Mouse (Mus musculus): ENCODE measurements around the gene Myo15. TPM values are rescaled to one million over a fixed set of nuclear protein-coding genes. Genes with fewer than 3 reads are reported as not detected.

The Myo15 gene
- polyA plus RNA-seq, 1 experiment from 2014 or later: 0.12 TPM

DNA sequence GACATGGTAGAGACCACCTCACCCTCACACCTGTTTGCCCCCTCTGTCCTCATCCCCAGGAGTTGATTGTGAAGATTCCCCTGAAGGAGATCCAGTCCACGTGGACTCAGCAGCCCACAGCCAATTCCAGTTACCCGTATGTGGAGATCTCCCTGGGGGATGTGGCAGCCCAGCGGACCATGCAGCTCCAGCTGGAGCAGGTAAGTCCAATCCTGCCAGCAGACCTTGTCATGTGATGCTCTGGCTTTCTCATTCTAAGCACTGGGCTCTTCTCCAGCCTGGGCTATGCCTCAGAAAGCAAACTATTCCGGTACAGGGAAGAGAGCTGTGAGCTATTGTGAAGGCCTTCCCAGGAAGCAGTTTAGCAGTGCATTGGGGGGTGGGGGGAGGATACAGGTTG is 57.3 kb downstream of the Myo15 start:
- Histone ChIP-seq H3K4me1 (ENCODE audit: insufficient read depth, low read depth, low read length) (no peaks in the 10 kb centered on the region), H3K36me3 (ENCODE audit: insufficient read depth, low read length) (no peaks in the 10 kb centered on the region), H3K4me2 (replicated peaks; ENCODE audit: low read depth, low read length) (no peak overlapping the region), H3K9ac (replicated peaks; ENCODE audit: low read depth) (no peak overlapping the region), H3K4me3 (ENCODE audit: low read depth, low read length) (no peak overlapping the region), H3K9me3 (ENCODE audit: low read length) (no peaks in the 10 kb centered on the region), H3K27me3 (replicated peaks; ENCODE audit: insufficient read depth, low read length) (no peaks in the 10 kb centered on the region), H3K27ac (ENCODE audit: low read length) (no peak overlapping the region)
- DNase-seq (ENCODE audit: low spot score) (no peak), ATAC-seq (no peak)
- 70% methylated on average over 4 of the region's 4 CpGs for WGBS
- TF ChIP-seq EP300 (IDR thresholded peaks at IDR 0.05) (no peak), CTCF (IDR thresholded peaks at IDR 0.05) (no peak)

DNA sequence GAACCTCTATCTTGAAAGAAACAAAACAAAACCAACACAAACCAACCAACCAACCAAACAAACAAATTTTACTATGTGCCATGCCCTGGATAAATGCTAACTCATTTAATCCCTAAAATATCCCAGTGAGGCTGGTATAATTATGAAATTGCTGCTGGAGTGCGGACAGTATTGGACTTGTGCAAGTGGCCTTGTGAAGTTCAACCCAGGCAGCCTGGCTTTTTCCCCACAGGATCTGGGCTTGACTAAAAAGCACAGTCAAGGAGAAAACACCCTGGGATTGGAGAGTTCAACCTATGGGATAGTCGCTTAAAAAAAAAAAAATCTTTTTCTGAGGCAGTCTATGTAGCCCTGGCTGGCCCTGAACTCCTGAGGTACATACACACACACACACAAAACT is 66.5 kb downstream of the Myo15 start:
- H3K36me3 ChIP-seq (ENCODE audit: insufficient read depth, low read length): no peaks in the 10 kb centered on the region
- no peak overlapping the region for H3K4me3 ChIP-seq (ENCODE audit: low read depth, low read length)
- peaks cover 14% of the 10 kb centered on the region; the same call in 1 of the 2 replicates for H3K4me1 ChIP-seq (ENCODE audit: insufficient read depth, low read depth, low read length)
- no peak overlapping the region for H3K4me2 ChIP-seq (replicated peaks; ENCODE audit: low read depth, low read length)
- H3K9me3 ChIP-seq (ENCODE audit: low read length): no peaks in the 10 kb centered on the region
- DNase-seq (ENCODE audit: low spot score) (no peak), ATAC-seq (no peak)
- no peak for TF ChIP-seq EP300 (IDR thresholded peaks at IDR 0.05)
- TF ChIP-seq CTCF (IDR thresholded peaks at IDR 0.05): no peak
- 79% methylated on average over 2 of the region's 2 CpGs for WGBS
- no peak overlapping the region for H3K27ac ChIP-seq (ENCODE audit: low read length)
- 0 out of 2 replicates have a peak overlapping the region, but pooled peaks have one; percentile 96 for H3K9ac ChIP-seq (replicated peaks; ENCODE audit: low read depth)
- H3K27me3 ChIP-seq (replicated peaks; ENCODE audit: insufficient read depth, low read length): no peaks in the 10 kb centered on the region

DNA sequence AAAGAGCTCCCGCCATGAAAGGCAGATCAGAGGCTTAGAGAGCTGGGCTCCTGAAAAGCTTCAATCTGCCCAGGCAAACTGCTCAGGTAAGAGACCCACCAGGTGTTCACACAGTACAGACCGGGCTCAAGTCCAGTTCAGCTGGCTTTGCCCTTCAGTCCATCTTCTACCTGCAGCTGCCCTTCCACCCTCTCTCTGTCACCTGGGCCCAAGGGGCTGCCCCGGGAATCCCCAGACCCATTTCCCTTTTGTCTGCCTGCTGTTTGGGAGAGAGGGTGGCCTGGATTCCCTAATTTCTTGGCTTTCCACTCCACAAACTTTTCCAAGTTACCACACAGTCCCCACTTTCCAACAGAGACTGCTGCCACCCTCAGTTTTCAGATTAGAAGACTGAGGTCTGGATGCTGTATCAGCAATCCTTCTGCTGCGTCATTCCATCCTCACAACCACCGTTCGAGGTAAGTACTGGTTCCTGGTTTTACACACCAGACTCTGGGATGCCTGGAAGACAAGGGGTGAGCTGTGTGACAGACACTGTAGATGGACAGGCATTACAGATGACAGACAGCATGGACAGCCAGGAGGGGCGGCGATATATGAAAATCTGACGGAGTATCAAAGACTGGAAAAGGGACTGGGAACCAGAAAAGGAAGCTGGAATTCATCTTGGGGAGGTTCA is 67.2 kb downstream of the Myo15 start, which contains the start of gene Alkbh5:
Alkbh5 (plus strand) TSS at position 202 of the 679 bp plus-strand sequence.
- TF ChIP-seq CTCF (IDR thresholded peaks at IDR 0.05): no peak; the same call in 1 of the 2 replicates
- TF ChIP-seq EP300 (IDR thresholded peaks at IDR 0.05): no peak
- H3K9me3 ChIP-seq (ENCODE audit: low read length): no peaks in the 10 kb centered on the region
- peak within 1 kb of the TSS; percentile 97 for H3K4me3 ChIP-seq (ENCODE audit: low read depth, low read length)
- DNase-seq (ENCODE audit: low spot score) (peak; percentile 76), ATAC-seq (no peak)
- H3K9ac ChIP-seq (replicated peaks; ENCODE audit: low read depth): peak within 1 kb of the TSS; percentile 96
- H3K27ac ChIP-seq (ENCODE audit: low read length): peak within 1 kb of the TSS; percentile 99
- 13% methylated on average over 9 of the region's 9 CpGs for WGBS
- H3K27me3 ChIP-seq (replicated peaks; ENCODE audit: insufficient read depth, low read length): no peaks in the 10 kb centered on the region
- peaks cover 16% of the 10 kb centered on the region; the same call in 1 of the 2 replicates for H3K4me1 ChIP-seq (ENCODE audit: insufficient read depth, low read depth, low read length)
- peak within 1 kb of the TSS; percentile 85 for H3K4me2 ChIP-seq (replicated peaks; ENCODE audit: low read depth, low read length)
- no peaks in the 10 kb centered on the region for H3K36me3 ChIP-seq (ENCODE audit: insufficient read depth, low read length)

DNA sequence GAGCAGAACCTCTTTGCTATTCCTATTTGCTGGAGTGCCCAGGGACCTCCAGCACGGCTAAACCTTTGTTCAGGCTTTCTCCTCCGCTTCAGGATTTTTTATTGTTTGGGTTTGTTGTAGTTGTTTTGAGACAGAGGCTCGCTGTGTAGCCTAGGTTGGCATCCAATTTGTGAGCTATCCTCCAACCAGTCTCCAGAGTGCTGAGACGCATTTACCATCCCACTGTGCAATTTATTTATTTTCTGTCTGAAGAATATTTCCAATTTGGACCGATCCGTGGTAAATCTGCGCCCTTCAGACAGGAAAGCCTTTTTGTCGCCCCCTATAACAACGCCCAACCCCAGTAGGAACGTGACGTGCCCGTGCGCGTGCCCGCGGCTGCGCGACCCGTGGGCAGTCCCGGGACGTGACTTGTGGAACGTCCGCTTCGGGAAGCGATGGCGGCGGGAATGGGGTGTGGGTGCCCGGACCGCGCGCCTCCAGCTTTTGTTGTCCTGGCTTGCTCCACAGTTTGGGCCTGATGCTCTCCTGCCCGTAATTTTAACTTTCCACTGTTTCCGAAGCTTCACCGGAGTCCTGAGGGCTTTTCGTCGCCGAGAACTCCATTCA is 67.8 kb downstream of the Myo15 start:
- Histone ChIP-seq H3K4me2 (replicated peaks; ENCODE audit: low read depth, low read length) (peak overlapping the region; percentile 85), H3K27ac (ENCODE audit: low read length) (peak overlapping the region; percentile 99), H3K9me3 (ENCODE audit: low read length) (no peaks in the 10 kb centered on the region), H3K4me3 (ENCODE audit: low read depth, low read length) (peak overlapping the region; percentile 97), H3K27me3 (replicated peaks; ENCODE audit: insufficient read depth, low read length) (no peaks in the 10 kb centered on the region), H3K36me3 (ENCODE audit: insufficient read depth, low read length) (no peaks in the 10 kb centered on the region), H3K4me1 (ENCODE audit: insufficient read depth, low read depth, low read length) (peaks cover 16% of the 10 kb centered on the region; the same call in 1 of the 2 replicates), H3K9ac (replicated peaks; ENCODE audit: low read depth) (peak overlapping the region; percentile 96)
- under 1% methylated on average over 37 of the region's 37 CpGs for WGBS
- TF ChIP-seq CTCF (IDR thresholded peaks at IDR 0.05) (peak; percentile 64), EP300 (IDR thresholded peaks at IDR 0.05) (peak; percentile 82)
- DNase-seq (ENCODE audit: low spot score) (peak; percentile 95), ATAC-seq (peak; percentile 81)

DNA sequence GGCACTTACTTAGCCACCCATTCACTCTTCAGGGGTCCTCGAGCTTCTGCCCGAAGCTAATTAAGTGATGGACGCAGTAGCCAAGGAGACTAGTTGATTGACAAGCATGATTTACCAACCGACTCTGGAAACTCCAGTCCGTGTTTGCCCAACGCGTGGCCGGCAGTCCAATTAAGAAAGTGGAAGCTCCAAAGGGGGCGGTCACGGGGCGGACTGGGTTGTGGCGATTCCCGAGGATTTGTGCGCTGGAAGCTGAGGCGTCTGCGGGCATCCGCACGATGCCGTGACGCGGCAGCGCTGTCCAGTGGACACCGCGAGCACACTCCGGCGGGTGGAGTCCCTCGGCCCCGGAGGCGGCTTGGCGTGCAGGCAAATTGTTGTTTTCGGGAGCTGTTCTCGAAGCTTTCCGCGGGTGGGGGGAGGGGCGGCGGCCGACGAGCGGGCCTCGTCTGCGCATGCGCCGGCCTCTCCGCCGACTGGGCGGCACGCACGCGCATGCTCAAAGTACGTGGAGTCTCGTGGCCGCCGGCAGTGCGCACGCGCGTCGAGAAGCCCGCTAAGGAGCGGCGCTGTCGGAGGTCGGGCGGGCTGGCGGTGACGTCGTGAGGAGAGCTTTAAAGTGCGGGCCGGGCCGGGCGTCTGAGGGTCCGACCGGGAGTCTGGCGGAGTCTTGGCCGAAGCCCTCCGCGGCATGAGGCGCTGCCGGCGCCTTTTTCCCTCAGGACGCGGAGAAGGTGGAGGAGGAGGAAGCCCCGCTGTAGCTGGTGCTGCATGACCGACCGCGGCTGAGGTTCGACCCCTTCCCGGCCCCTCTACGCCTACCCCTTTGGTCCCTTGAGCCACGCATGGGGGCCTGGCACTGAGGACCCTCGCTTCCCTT is 68.6 kb downstream of the Myo15 start:
- peak overlapping the region; percentile 97 for H3K4me3 ChIP-seq (ENCODE audit: low read depth, low read length)
- H3K4me1 ChIP-seq (ENCODE audit: insufficient read depth, low read depth, low read length): peaks cover 16% of the 10 kb centered on the region; the same call in 1 of the 2 replicates
- peak; percentile 100 for DNase-seq (ENCODE audit: low spot score)
- H3K36me3 ChIP-seq (ENCODE audit: insufficient read depth, low read length): no peaks in the 10 kb centered on the region
- ATAC-seq: peak; percentile 93
- peak overlapping the region; percentile 85 for H3K4me2 ChIP-seq (replicated peaks; ENCODE audit: low read depth, low read length)
- H3K27ac ChIP-seq (ENCODE audit: low read length): peak overlapping the region; percentile 99
- H3K9me3 ChIP-seq (ENCODE audit: low read length): no peaks in the 10 kb centered on the region
- WGBS: 1% methylated on average over 76 of the region's 91 CpGs
- 0 out of 2 replicates have a peak, but pooled peaks have one; percentile 24 for TF ChIP-seq EP300 (IDR thresholded peaks at IDR 0.05)
- TF ChIP-seq CTCF (IDR thresholded peaks at IDR 0.05): peak; percentile 32; the same call in 1 of the 2 replicates
- H3K9ac ChIP-seq (replicated peaks; ENCODE audit: low read depth): peak overlapping the region; percentile 96
- no peaks in the 10 kb centered on the region for H3K27me3 ChIP-seq (replicated peaks; ENCODE audit: insufficient read depth, low read length)

Measured in lung, postnatal 0 days (tissue).